Mouse (Mus musculus): ENCODE measurements at regions not wholly inside any gene's neighbourhood (a gene's known extent, or its start where the extent isn't known, plus 50 kb on each side); places are given as distances from the start of the nearest gene placed in this dataset.

DNA sequence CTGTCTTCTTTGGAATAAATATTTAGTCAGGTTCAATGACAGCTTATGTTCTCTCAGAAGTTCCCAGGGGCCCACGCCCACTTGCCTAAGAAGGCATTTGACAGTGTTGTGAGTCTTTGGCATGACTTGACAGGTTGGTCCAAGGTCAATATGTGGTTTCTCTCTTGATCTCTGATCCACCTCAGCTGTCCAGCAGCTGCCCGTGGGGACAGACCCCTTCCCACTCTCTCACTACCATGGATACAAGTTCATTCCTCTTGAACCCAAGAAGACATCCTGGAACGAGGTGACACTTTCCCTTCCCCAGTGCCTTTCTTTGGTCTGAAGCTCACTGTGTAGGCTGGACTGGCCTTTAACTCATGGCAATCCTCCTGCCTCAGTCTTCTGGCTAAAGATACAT is 145.0 kb upstream of the Lef1 start:
- no peaks in the 10 kb centered on the region for H3K4me1 ChIP-seq (replicated peaks; ENCODE audit: control insufficient read depth, insufficient read depth, low read length)
- ATAC-seq (replicated peaks; ENCODE audit: low FRiP score) (no peak), DNase-seq (ENCODE audit: low spot score) (no peak)
- WGBS, result 69% methylated on average over 3 of the region's 3 CpGs
- H3K4me2 ChIP-seq, result no peak overlapping the region
- 0 out of 2 replicates have a peak, but pooled peaks cover 4% of the 10 kb centered on the region for H3K27me3 ChIP-seq (replicated peaks; ENCODE audit: control insufficient read depth, insufficient read depth, low read length)
- no peaks in the 10 kb centered on the region for H3K9me3 ChIP-seq (ENCODE audit: control insufficient read depth, low read length)
- H3K9ac ChIP-seq (ENCODE audit: low read depth, low read length), result no peak overlapping the region
- no peak overlapping the region for H3K4me3 ChIP-seq (ENCODE audit: low read depth, low read length)
- no peak overlapping the region for H3K27ac ChIP-seq (ENCODE audit: low read depth, low read length)
- H3K36me3 ChIP-seq (ENCODE audit: control insufficient read depth, insufficient read depth, low read length), result no peaks in the 10 kb centered on the region

DNA sequence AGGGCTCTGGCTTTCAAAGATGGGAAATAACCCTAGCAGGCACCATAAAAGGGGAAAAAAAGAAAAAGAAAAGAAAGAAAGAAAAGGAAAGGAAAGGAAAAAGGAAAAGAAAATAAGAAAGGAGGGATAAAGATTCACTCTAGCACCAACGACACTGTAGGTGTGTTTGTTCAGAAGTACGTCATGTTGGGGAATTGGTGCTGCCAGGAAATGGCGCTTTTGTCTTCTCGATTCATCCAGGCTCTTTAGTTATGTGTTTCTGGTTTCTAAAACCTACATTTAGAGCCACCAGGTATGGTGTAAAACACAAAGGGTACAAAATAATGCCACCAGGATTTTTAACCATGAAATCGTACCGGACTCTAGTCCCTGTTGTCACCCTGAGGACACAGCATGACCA is 146.2 kb upstream of the Lef1 start:
- WGBS, result 87% methylated on average over 6 of the region's 6 CpGs

DNA sequence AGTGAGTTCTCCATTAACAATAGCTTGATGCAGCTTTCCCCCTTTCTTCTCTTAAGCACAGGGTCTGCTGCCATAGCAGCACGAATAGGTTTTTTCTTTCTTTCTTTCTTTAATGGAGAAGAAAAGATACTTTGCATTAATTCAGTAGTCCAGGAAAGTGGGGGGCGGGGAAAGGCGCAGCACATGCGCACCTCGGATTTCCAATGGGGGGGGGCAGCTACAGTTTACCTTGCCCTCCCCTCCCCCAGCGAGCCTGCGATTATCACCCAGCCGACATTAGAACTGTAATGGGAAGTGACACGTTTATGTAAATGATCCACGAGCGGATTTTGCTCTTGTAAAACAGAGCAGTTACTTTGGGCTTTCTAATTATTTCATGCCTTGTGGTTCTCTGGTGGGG is 146.6 kb upstream of the Lef1 start:
- ATAC-seq (replicated peaks; ENCODE audit: low FRiP score) (no peak), DNase-seq (ENCODE audit: low spot score) (no peak)
- H3K9ac ChIP-seq (ENCODE audit: low read depth, low read length), result no peak overlapping the region
- H3K27ac ChIP-seq (ENCODE audit: low read depth, low read length), result no peak overlapping the region
- H3K27me3 ChIP-seq (replicated peaks; ENCODE audit: control insufficient read depth, insufficient read depth, low read length), result 0 out of 2 replicates have a peak, but pooled peaks cover 4% of the 10 kb centered on the region
- H3K4me3 ChIP-seq (ENCODE audit: low read depth, low read length), result no peak overlapping the region
- no peaks in the 10 kb centered on the region for H3K36me3 ChIP-seq (ENCODE audit: control insufficient read depth, insufficient read depth, low read length)
- 32% methylated on average over 11 of the region's 11 CpGs for WGBS
- no peaks in the 10 kb centered on the region for H3K9me3 ChIP-seq (ENCODE audit: control insufficient read depth, low read length)
- H3K4me1 ChIP-seq (replicated peaks; ENCODE audit: control insufficient read depth, insufficient read depth, low read length), result no peaks in the 10 kb centered on the region
- H3K4me2 ChIP-seq, result no peak overlapping the region

More for the DNA sequence above, 146.2 kb upstream of the Lef1 start:
- DNase-seq (ENCODE audit: low spot score) (no peak), ATAC-seq (replicated peaks; ENCODE audit: low FRiP score) (no peak)
- Histone ChIP-seq H3K36me3 (ENCODE audit: control insufficient read depth, insufficient read depth, low read length) (no peaks in the 10 kb centered on the region), H3K4me3 (ENCODE audit: low read depth, low read length) (no peak overlapping the region), H3K27me3 (replicated peaks; ENCODE audit: control insufficient read depth, insufficient read depth, low read length) (0 out of 2 replicates have a peak, but pooled peaks cover 4% of the 10 kb centered on the region), H3K4me2 (no peak overlapping the region), H3K9me3 (ENCODE audit: control insufficient read depth, low read length) (no peaks in the 10 kb centered on the region), H3K9ac (ENCODE audit: low read depth, low read length) (no peak overlapping the region), H3K4me1 (replicated peaks; ENCODE audit: control insufficient read depth, insufficient read depth, low read length) (no peaks in the 10 kb centered on the region), H3K27ac (ENCODE audit: low read depth, low read length) (no peak overlapping the region)

DNA sequence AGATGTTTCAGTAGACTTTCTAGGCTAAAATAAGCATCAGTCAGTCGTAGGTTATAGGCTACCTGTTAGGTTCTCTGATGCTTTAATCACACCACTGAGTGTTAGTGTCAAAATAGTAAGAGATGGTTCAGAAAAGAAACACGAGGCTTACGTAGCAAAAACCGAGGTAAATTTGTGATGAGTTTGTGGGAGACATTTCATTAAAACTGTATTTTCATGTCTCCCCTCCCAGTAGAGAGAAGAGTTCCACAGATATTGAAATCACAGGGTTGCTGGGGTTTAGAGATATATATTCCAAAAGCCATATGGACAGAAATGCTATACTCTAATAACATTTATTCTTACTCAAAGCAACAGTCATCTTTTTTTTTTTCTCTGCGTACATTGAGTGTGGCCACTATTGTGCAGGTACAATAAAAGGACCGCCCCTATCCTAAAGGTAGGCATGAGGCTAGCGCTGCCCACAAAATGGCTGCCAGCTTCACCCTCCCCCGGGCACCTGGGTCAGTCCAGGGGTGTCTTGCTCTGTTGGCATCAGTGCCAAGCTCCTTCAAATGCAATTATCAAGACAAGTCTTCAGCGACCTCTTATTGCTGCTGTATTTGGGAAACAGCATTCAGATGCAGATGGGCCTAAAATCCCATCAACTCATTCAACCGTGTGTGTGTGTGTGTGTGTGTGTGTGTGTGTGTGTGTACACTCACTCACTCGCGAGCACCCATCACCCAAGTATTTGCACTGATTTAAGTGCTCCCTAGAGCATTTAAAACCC is 147.4 kb upstream of the Lef1 start:
- H3K4me3 ChIP-seq (ENCODE audit: low read depth, low read length), result no peak overlapping the region
- no peaks in the 10 kb centered on the region for H3K36me3 ChIP-seq (ENCODE audit: control insufficient read depth, insufficient read depth, low read length)
- DNase-seq (ENCODE audit: low spot score), result no peak
- 0 out of 2 replicates have a peak, but pooled peaks cover 4% of the 10 kb centered on the region for H3K27me3 ChIP-seq (replicated peaks; ENCODE audit: control insufficient read depth, insufficient read depth, low read length)
- ATAC-seq (replicated peaks; ENCODE audit: low FRiP score), result no peak
- 64% methylated on average over 12 of the region's 12 CpGs for WGBS
- no peak overlapping the region for H3K9ac ChIP-seq (ENCODE audit: low read depth, low read length)
- H3K9me3 ChIP-seq (ENCODE audit: control insufficient read depth, low read length), result no peaks in the 10 kb centered on the region
- no peak overlapping the region for H3K4me2 ChIP-seq
- H3K27ac ChIP-seq (ENCODE audit: low read depth, low read length), result no peak overlapping the region
- H3K4me1 ChIP-seq (replicated peaks; ENCODE audit: control insufficient read depth, insufficient read depth, low read length), result no peaks in the 10 kb centered on the region

DNA sequence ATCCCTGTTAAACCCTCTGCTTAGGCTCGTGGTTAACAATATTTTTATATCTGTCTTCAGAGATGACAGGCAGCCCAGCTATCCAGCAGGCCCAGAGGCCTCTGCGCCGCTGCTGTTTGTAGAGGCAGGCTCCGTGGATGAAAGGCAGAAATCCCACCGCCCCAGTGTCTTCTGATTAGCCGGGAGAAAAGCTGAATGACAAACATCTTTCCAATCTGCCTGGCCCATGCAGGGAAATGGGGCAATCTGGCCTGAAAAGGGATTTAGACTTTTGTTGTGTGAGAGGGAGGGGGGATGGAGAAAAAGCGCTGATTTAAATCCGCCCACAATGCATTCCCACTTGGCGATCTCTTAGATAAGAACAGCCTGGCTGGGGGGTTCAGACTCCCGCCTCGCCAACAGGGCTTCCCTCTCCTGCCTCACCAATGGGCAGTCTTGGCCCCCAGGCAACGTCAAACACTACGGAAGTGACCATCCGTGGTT is 148.1 kb upstream of the Lef1 start:
- no peak overlapping the region for H3K4me2 ChIP-seq
- DNase-seq (ENCODE audit: low spot score), result no peak
- WGBS, result 16% methylated on average over 14 of the region's 14 CpGs

DNA sequence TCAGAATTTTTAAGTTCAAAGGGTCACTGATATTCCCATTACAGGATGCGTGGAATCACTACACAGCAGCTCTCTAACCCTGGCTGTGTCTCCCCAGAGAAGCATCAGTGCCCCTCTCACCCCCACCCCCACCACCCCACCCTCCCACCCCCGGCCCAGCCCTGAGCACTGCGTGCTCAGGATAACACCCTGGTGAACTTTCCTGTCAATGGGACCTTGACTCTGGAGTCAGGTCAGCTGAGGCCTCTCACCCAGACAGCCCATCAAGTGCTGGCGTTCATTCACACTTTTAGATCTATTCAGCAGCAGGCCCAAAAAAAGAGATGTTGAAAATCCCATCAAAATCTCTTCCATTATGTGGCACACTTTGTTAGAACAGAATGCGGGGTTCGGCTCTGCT is 148.6 kb upstream of the Lef1 start:
- WGBS, result 49% methylated on average over 6 of the region's 6 CpGs
- no peak for ATAC-seq (replicated peaks; ENCODE audit: low FRiP score)
- Histone ChIP-seq H3K4me3 (ENCODE audit: low read depth, low read length) (no peak overlapping the region), H3K36me3 (ENCODE audit: control insufficient read depth, insufficient read depth, low read length) (no peaks in the 10 kb centered on the region), H3K27ac (ENCODE audit: low read depth, low read length) (no peak overlapping the region), H3K4me2 (no peak overlapping the region), H3K9ac (ENCODE audit: low read depth, low read length) (no peak overlapping the region), H3K9me3 (ENCODE audit: control insufficient read depth, low read length) (no peaks in the 10 kb centered on the region), H3K27me3 (replicated peaks; ENCODE audit: control insufficient read depth, insufficient read depth, low read length) (0 out of 2 replicates have a peak, but pooled peaks cover 4% of the 10 kb centered on the region), H3K4me1 (replicated peaks; ENCODE audit: control insufficient read depth, insufficient read depth, low read length) (no peaks in the 10 kb centered on the region)
- DNase-seq (ENCODE audit: low spot score), result no peak

More for the DNA sequence above, 148.1 kb upstream of the Lef1 start:
- H3K36me3 ChIP-seq (ENCODE audit: control insufficient read depth, insufficient read depth, low read length), result no peaks in the 10 kb centered on the region
- H3K4me1 ChIP-seq (replicated peaks; ENCODE audit: control insufficient read depth, insufficient read depth, low read length), result no peaks in the 10 kb centered on the region
- H3K9me3 ChIP-seq (ENCODE audit: control insufficient read depth, low read length), result no peaks in the 10 kb centered on the region
- no peak overlapping the region for H3K4me3 ChIP-seq (ENCODE audit: low read depth, low read length)
- no peak for ATAC-seq (replicated peaks; ENCODE audit: low FRiP score)
- no peak overlapping the region for H3K27ac ChIP-seq (ENCODE audit: low read depth, low read length)
- H3K9ac ChIP-seq (ENCODE audit: low read depth, low read length), result no peak overlapping the region
- 0 out of 2 replicates have a peak, but pooled peaks cover 4% of the 10 kb centered on the region for H3K27me3 ChIP-seq (replicated peaks; ENCODE audit: control insufficient read depth, insufficient read depth, low read length)

DNA sequence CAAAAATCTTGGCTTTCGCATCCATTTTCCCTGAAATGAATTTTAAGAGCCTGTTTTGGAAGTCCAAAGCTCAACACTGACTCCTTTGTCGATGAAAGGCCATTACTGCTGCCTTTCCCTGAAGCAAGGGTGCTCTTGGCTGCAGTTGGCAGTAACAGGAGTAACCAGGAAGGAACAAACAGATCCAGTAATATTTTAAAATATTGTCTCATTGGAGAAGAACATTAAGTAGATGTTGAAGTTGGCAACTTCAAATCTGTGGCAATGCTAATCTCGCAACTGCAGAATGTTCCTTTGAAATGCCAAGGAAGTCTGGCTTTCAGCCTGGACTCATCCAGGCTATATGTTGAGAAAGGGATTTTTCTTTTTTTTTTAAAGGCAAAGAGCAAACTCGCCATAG is 154.3 kb upstream of the Lef1 start:
- Histone ChIP-seq H3K36me3 (ENCODE audit: control insufficient read depth, insufficient read depth, low read length) (no peaks in the 10 kb centered on the region), H3K9ac (ENCODE audit: low read depth, low read length) (no peak overlapping the region), H3K4me1 (replicated peaks; ENCODE audit: control insufficient read depth, insufficient read depth, low read length) (no peaks in the 10 kb centered on the region), H3K27me3 (replicated peaks; ENCODE audit: control insufficient read depth, insufficient read depth, low read length) (no peaks in the 10 kb centered on the region), H3K4me2 (no peak overlapping the region), H3K9me3 (ENCODE audit: control insufficient read depth, low read length) (no peaks in the 10 kb centered on the region), H3K4me3 (ENCODE audit: low read depth, low read length) (no peak overlapping the region), H3K27ac (ENCODE audit: low read depth, low read length) (no peak overlapping the region)
- DNase-seq (ENCODE audit: low spot score) (no peak), ATAC-seq (replicated peaks; ENCODE audit: low FRiP score) (no peak)
- WGBS, result 75% methylated on average over 4 of the region's 4 CpGs

DNA sequence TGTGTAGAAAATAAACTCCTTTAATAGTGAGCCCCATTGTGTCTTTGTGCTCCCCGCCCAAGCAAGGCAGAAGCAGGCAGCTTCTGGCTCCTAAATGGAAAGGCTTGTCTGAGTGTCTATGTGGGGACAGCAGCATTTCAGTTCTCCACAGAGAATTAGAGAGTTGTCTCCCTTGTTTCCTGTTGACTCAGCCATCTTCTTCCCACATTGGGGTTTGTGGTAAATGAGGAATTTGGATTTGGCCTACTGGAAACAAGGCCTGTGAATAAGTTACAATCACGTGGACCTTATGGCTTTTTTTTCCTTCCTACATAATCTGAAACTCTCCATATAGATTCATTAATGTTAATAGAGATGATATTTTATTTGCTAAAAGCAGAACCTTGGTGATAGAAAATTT is 158.9 kb upstream of the Lef1 start:
- no peaks in the 10 kb centered on the region for H3K9me3 ChIP-seq (ENCODE audit: control insufficient read depth, low read length)
- no peak overlapping the region for H3K27ac ChIP-seq (ENCODE audit: low read depth, low read length)
- no peaks in the 10 kb centered on the region for H3K36me3 ChIP-seq (ENCODE audit: control insufficient read depth, insufficient read depth, low read length)
- H3K4me1 ChIP-seq (replicated peaks; ENCODE audit: control insufficient read depth, insufficient read depth, low read length), result no peaks in the 10 kb centered on the region
- ATAC-seq (replicated peaks; ENCODE audit: low FRiP score), result no peak
- no peak for DNase-seq (ENCODE audit: low spot score)
- no peak overlapping the region for H3K9ac ChIP-seq (ENCODE audit: low read depth, low read length)
- H3K27me3 ChIP-seq (replicated peaks; ENCODE audit: control insufficient read depth, insufficient read depth, low read length), result no peaks in the 10 kb centered on the region
- 50% methylated on average over 2 of the region's 2 CpGs for WGBS
- no peak overlapping the region for H3K4me3 ChIP-seq (ENCODE audit: low read depth, low read length)
- H3K4me2 ChIP-seq, result no peak overlapping the region

DNA sequence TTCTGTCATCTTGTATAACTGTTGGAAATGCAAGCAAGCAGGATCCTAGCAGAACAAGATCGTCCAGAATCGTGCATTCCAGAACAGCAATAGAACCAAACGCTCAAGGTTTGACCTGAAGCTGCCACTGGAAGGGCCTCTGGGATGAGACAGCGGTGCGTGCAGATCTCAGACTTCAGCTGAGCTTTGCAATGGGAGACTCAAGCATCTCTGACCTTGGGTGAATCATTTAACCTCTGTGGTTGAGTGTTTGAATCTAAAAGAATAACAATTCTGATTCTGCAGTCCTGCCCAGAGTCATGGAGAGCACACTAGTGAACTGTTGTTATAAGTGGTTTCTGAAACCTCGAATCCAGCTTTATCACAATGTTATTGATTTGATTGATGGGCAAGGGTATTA is 159.4 kb upstream of the Lef1 start:
- 68% methylated on average over 6 of the region's 6 CpGs for WGBS

More for the DNA sequence above, 159.4 kb upstream of the Lef1 start:
- ATAC-seq (replicated peaks; ENCODE audit: low FRiP score), result no peak
- no peak overlapping the region for H3K4me3 ChIP-seq (ENCODE audit: low read depth, low read length)
- no peak overlapping the region for H3K4me2 ChIP-seq
- DNase-seq (ENCODE audit: low spot score), result no peak
- H3K27me3 ChIP-seq (replicated peaks; ENCODE audit: control insufficient read depth, insufficient read depth, low read length), result no peaks in the 10 kb centered on the region
- H3K9ac ChIP-seq (ENCODE audit: low read depth, low read length), result no peak overlapping the region
- no peaks in the 10 kb centered on the region; the same call in 1 of the 2 replicates for H3K4me1 ChIP-seq (replicated peaks; ENCODE audit: control insufficient read depth, insufficient read depth, low read length)
- H3K9me3 ChIP-seq (ENCODE audit: control insufficient read depth, low read length), result no peaks in the 10 kb centered on the region
- H3K36me3 ChIP-seq (ENCODE audit: control insufficient read depth, insufficient read depth, low read length), result no peaks in the 10 kb centered on the region
- H3K27ac ChIP-seq (ENCODE audit: low read depth, low read length), result no peak overlapping the region

Data from liver, embryonic 11.5 days (tissue).